Mouse (Mus musculus): ENCODE measurements around the gene Hist1h2bj. TPM values are rescaled to one million over a fixed set of nuclear protein-coding genes. Genes with fewer than 3 reads are reported as not detected.
"Not testable (repeated sequence)": the region's sequence is repeated elsewhere in the genome, so short reads cannot be mapped to it uniquely, and the experiment has no call there.

Gene Hist1h2bj
- polyA plus RNA-seq, 1 experiment from 2014 or later, result 13.2 TPM

DNA sequence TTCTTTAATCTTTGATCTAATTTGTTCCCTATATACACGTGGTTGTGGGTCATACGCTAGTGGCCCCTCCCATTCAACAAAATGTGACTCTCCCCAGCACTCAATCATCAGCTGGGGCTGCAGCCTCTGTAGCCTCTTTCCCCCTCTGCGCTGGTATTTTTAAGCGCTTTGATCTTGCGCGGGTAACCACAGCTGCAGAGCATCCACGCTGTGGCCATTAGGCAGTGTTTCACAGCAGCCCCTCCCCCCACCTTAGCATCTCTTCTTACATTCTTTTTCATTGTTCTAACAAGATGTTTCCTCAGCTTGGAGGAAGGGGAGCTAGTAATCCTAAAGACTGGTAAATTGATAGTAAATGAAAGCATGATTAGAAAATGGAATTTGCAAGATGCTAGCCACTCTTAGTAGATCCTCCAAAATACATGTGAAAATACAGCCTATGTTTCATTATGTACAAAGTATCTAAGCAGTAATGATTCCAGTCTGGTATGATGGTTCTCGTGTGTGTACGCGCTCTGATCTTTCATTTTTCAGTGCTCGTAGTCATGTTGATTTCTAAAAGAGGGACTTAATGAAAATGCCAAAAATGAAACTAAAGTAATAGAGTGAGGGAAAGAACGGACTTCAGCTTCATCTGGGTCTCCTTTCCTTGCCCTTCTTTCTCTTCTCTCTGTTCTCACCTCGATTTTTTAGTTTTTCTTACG lies 6.9 kb downstream of the Hist1h2bj start:
- H3K27ac ChIP-seq (ENCODE audit: low read depth, low read length), result peak overlapping the region; percentile 72
- 5% methylated on average over 14 of the region's 14 CpGs for WGBS
- H3K36me3 ChIP-seq (ENCODE audit: control insufficient read depth, insufficient read depth, low read length), result no peaks in the 10 kb centered on the region
- H3K4me3 ChIP-seq (ENCODE audit: low read depth, low read length), result peak overlapping the region; percentile 61
- peak overlapping the region; percentile 84 for H3K4me2 ChIP-seq
- peak; percentile 66 for DNase-seq (ENCODE audit: low spot score)
- H3K4me1 ChIP-seq (replicated peaks; ENCODE audit: control insufficient read depth, insufficient read depth, low read length), result no peaks in the 10 kb centered on the region
- ATAC-seq (replicated peaks; ENCODE audit: low FRiP score), result peak; percentile 13; the same call in 1 of the 2 replicates
- H3K9ac ChIP-seq (ENCODE audit: low read depth, low read length), result peak overlapping the region; percentile 68
- no peaks in the 10 kb centered on the region for H3K9me3 ChIP-seq (ENCODE audit: control insufficient read depth, low read length)
- no peaks in the 10 kb centered on the region for H3K27me3 ChIP-seq (replicated peaks; ENCODE audit: control insufficient read depth, insufficient read depth, low read length)

DNA sequence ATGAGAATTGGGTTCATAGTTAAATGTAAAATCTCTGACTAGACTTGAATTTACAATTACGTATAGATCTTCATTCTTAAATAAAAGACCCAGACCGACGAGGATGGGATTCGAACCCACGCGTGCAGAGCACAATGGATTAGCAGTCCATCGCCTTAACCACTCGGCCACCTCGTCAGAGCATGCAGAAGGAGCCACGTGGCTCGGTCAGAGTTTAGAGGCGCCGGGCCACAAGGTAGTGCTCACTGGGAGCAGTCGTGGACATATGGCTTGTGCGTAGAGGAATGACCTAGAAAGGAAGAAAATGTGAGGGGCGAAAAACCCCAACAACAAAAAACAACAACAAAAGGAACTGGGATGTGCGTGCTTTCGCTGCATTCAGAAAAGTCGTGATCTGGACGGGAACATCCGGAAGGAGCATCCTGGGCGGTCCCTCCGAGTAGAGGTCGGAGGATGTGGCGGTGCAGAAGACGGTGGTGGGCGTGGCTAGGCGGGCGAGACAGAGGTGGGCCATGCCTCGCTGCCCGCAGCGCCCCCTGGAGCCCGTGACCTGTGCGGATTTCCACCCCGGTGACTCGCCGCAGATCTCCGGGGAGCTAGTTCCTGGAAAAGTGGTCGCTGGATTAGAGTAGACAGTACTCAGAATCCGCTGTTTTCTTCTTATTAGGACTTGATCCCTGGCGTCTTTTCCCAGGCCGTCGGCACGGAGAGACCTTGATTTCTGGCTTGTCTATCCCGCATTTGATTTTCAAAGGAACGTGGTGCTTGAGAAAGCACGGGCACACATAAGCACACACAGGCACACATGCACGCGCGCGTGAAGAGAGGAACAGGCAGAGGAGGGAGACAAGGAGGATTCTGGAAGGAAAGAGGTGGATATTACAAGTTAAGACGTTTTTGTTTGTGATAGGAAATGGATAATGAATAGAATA lies 7.8 kb downstream of the Hist1h2bj start:
- H3K27ac ChIP-seq (ENCODE audit: low read depth, low read length), result peak overlapping the region; percentile 72
- WGBS, result under 1% methylated on average over 52 of the region's 52 CpGs

DNA sequence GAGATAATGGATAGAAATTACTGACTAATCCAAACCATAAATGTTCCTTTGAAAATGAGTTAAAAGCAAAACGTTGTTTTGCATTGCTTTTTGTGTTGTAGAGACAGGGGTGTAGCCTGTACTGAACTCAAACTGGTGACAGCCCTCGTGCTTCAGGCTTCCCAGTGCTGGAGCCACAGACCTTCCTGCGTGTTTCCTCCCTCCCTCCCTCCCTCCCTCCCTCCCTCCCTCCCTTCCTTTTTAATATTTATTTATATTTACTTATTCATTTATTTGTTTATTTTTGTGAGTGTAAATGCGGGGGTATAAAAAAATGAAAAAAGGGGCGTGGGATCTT lies 8.5 kb downstream of the Hist1h2bj start:
- WGBS, result 10% methylated on average over 5 of the region's 5 CpGs
- Histone ChIP-seq H3K27ac (ENCODE audit: low read depth, low read length) (0 out of 2 replicates have a peak overlapping the region, but pooled peaks have one; percentile 72), H3K4me2 (peak overlapping the region; percentile 84), H3K9ac (ENCODE audit: low read depth, low read length) (peak overlapping the region; percentile 70), H3K4me3 (ENCODE audit: low read depth, low read length) (peak overlapping the region; percentile 61), H3K36me3 (ENCODE audit: control insufficient read depth, insufficient read depth, low read length) (no peaks in the 10 kb centered on the region), H3K4me1 (replicated peaks; ENCODE audit: control insufficient read depth, insufficient read depth, low read length) (no peaks in the 10 kb centered on the region), H3K27me3 (replicated peaks; ENCODE audit: control insufficient read depth, insufficient read depth, low read length) (no peaks in the 10 kb centered on the region), H3K9me3 (ENCODE audit: control insufficient read depth, low read length) (no peaks in the 10 kb centered on the region)
- DNase-seq (ENCODE audit: low spot score), result no peak
- ATAC-seq (replicated peaks; ENCODE audit: low FRiP score), result no peak

More for the DNA sequence above, 7.8 kb downstream of the Hist1h2bj start:
- H3K36me3 ChIP-seq (ENCODE audit: control insufficient read depth, insufficient read depth, low read length), result no peaks in the 10 kb centered on the region
- peak overlapping the region; percentile 61 for H3K4me3 ChIP-seq (ENCODE audit: low read depth, low read length)
- peak overlapping the region; percentile 84 for H3K4me2 ChIP-seq
- H3K9me3 ChIP-seq (ENCODE audit: control insufficient read depth, low read length), result no peaks in the 10 kb centered on the region
- peak; percentile 94 for ATAC-seq (replicated peaks; ENCODE audit: low FRiP score)
- no peaks in the 10 kb centered on the region for H3K4me1 ChIP-seq (replicated peaks; ENCODE audit: control insufficient read depth, insufficient read depth, low read length)
- DNase-seq (ENCODE audit: low spot score), result peak; percentile 95
- no peaks in the 10 kb centered on the region for H3K27me3 ChIP-seq (replicated peaks; ENCODE audit: control insufficient read depth, insufficient read depth, low read length)
- H3K9ac ChIP-seq (ENCODE audit: low read depth, low read length), result peak overlapping the region; percentile 70

DNA sequence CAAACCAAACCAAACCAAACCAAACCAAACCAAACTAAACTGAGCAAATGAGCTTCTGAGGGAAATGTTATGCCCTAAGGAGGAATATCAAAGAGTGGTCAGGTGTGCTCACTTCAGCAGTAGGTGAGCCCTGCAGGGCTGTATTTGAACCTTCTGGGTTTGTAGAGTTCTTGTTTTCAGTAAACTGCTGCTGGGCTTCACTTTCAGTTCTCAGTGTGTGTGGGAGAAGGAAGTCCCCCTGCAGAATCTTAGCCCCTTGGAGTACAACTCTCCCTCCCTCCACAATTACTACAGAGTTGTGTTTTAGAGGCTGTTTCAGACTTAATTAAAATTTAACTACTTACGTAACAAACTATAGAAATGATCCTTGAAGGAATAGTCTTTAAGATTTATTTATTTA lies 10.7 kb downstream of the Hist1h2bj start:
- no peaks in the 10 kb centered on the region for H3K36me3 ChIP-seq (ENCODE audit: control insufficient read depth, insufficient read depth, low read length)
- no peak overlapping the region for H3K27ac ChIP-seq (ENCODE audit: low read depth, low read length)
- no peak overlapping the region for H3K9ac ChIP-seq (ENCODE audit: low read depth, low read length)
- H3K4me1 ChIP-seq (replicated peaks; ENCODE audit: control insufficient read depth, insufficient read depth, low read length), result no peaks in the 10 kb centered on the region
- H3K27me3 ChIP-seq (replicated peaks; ENCODE audit: control insufficient read depth, insufficient read depth, low read length), result no peaks in the 10 kb centered on the region
- no peak overlapping the region for H3K4me3 ChIP-seq (ENCODE audit: low read depth, low read length)
- no peaks in the 10 kb centered on the region for H3K9me3 ChIP-seq (ENCODE audit: control insufficient read depth, low read length)
- H3K4me2 ChIP-seq, result no peak overlapping the region
- ATAC-seq (replicated peaks; ENCODE audit: low FRiP score) (no peak), DNase-seq (ENCODE audit: low spot score) (no peak)
- WGBS, result 86% methylated on average over 1 of the region's 1 CpGs

DNA sequence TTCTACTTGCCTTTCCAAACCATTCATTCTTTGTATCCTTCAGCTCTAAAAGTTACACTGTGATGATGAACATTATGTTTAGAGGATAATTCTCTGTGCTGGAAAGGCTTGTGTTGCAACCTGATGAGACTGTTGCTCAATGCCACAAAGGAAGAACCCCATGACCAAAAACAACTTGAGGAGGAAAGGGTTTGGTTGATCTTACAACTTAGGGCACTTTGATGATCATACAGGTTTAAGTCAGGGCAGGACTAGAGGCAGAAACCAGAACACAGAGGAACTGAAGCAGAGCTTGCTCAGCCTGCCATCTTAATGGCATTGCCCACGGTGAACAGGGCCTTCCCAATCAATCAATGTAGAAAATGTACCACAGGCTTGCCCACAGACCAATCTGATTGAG lies 18.4 kb downstream of the Hist1h2bj start:
- H3K4me2 ChIP-seq, result no peak overlapping the region
- no peaks in the 10 kb centered on the region for H3K9me3 ChIP-seq (ENCODE audit: control insufficient read depth, low read length)
- no peak overlapping the region for H3K4me3 ChIP-seq (ENCODE audit: low read depth, low read length)
- ATAC-seq (replicated peaks; ENCODE audit: low FRiP score), result no peak
- H3K27me3 ChIP-seq (replicated peaks; ENCODE audit: control insufficient read depth, insufficient read depth, low read length), result no peaks in the 10 kb centered on the region
- no peak for DNase-seq (ENCODE audit: low spot score)
- no peak overlapping the region for H3K9ac ChIP-seq (ENCODE audit: low read depth, low read length)
- no peak overlapping the region for H3K27ac ChIP-seq (ENCODE audit: low read depth, low read length)
- 45% methylated on average over 1 of the region's 1 CpGs for WGBS
- H3K4me1 ChIP-seq (replicated peaks; ENCODE audit: control insufficient read depth, insufficient read depth, low read length), result no peaks in the 10 kb centered on the region
- H3K36me3 ChIP-seq (ENCODE audit: control insufficient read depth, insufficient read depth, low read length), result no peaks in the 10 kb centered on the region

DNA sequence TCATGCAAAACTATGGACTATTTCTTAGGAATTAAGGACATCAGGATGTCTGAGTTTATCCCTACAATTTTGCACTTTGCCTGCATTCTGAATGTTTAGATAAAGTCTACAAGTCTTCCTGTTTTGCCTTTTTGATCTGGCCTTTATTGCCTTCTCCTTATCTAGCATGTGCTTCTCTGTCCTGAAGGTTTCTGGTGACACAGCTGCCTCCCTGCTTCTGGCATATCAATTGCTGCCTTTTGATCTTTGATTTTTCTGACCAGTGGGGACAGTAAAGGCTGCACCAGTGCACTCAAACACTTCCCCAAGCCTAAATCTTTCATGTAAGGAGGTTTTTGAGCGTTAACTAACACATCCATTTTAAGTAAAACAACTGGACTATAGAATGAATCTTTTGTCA lies 20.5 kb downstream of the Hist1h2bj start:
- DNase-seq (ENCODE audit: low spot score), result no peak
- no peak overlapping the region for H3K4me2 ChIP-seq
- H3K4me1 ChIP-seq (replicated peaks; ENCODE audit: control insufficient read depth, insufficient read depth, low read length), result no peaks in the 10 kb centered on the region
- H3K4me3 ChIP-seq (ENCODE audit: low read depth, low read length), result no peak overlapping the region
- H3K9me3 ChIP-seq (ENCODE audit: control insufficient read depth, low read length), result no peaks in the 10 kb centered on the region
- H3K27ac ChIP-seq (ENCODE audit: low read depth, low read length), result no peak overlapping the region
- ATAC-seq (replicated peaks; ENCODE audit: low FRiP score), result no peak
- H3K27me3 ChIP-seq (replicated peaks; ENCODE audit: control insufficient read depth, insufficient read depth, low read length), result no peaks in the 10 kb centered on the region
- no peak overlapping the region for H3K9ac ChIP-seq (ENCODE audit: low read depth, low read length)
- WGBS, result 55% methylated on average over 1 of the region's 1 CpGs
- no peaks in the 10 kb centered on the region for H3K36me3 ChIP-seq (ENCODE audit: control insufficient read depth, insufficient read depth, low read length)

DNA sequence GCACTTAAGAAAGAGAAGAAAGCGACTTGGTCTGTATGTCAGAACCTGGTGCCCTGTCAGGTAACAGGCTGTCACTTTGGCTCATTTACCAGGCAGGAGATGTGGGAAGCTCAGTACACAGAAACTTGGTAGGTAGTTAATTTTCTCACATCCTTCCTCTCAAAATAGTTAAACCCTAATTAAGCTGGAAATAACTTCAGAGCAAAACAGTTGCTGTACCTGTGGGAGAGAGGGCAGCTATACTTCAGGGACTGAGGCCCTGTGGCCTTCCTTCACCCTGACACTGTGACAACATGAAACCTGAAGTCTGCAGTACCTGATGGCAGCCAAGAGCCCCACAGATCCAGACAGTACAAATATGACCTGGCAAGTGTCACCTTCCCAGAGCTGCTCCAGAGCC lies 41.1 kb downstream of the Hist1h2bj start, which contains the start of gene Vmn1r188:
Vmn1r188 (plus strand) TSS at position 301 of the 400 bp plus-strand sequence.
- H3K27me3 ChIP-seq (replicated peaks; ENCODE audit: control insufficient read depth, insufficient read depth, low read length); H3K4me3 ChIP-seq (ENCODE audit: low read depth, low read length); H3K4me2 ChIP-seq; DNase-seq (ENCODE audit: low spot score); H3K9me3 ChIP-seq (ENCODE audit: control insufficient read depth, low read length); H3K4me1 ChIP-seq (replicated peaks; ENCODE audit: control insufficient read depth, insufficient read depth, low read length); H3K36me3 ChIP-seq (ENCODE audit: control insufficient read depth, insufficient read depth, low read length); H3K9ac ChIP-seq (ENCODE audit: low read depth, low read length); ATAC-seq (replicated peaks; ENCODE audit: low FRiP score); H3K27ac ChIP-seq (ENCODE audit: low read depth, low read length): not testable (repeated sequence)
- WGBS, result 81% methylated on average over 1 of the region's 1 CpGs
